Mouse (Mus musculus) hematopoietic multipotent progenitor cell, adult 10-12 weeks (in vitro differentiated cells): ENCODE data around the gene Rft1. TPM values are rescaled to one million over a fixed set of nuclear protein-coding genes. Genes with fewer than 3 reads are reported as not detected.

ENCODE experiments used
- polyA plus RNA-seq: library from polyadenylated mRNA; stranded (reverse); fragments of >175 nt; gene quantifications from 2 replicates; pipeline ENCODE4 v1.2.3, GENCODE M21; 2012; ENCODE audit warnings: low replicate concordance

The Rft1 gene
- 1.4 and 6.8 TPM in 2 replicates for polyA plus RNA-seq

GRCm38 (mm10) chr14:30653943-30654659 lies at the start of gene Rft1:
TSS of gene Rft1 (plus strand) at chr14:30654360.

GRCm38 (mm10) chr14:30625856-30626726 lies 28.1 kb upstream of the Rft1 start, which contains the start of gene Prkcd:
TSS of gene Prkcd (minus strand) at chr14:30626210.

GRCm38 (mm10) chr14:30714799-30715617 lies 60.8 kb downstream of the Rft1 start, which contains the start of gene Sfmbt1:
TSS of gene Sfmbt1 (plus strand) at chr14:30714849.

Other genes starting within 250 kb of the Rft1 start
- 44.4 and 75.8 TPM in 2 replicates for gene Dcp1a, start 174.8 kb upstream of the Rft1 start, polyA plus RNA-seq
- gene Cacna1d, start 162.9 kb upstream of the Rft1 start, polyA plus RNA-seq: 0.71 and 2.0 TPM in 2 replicates
- 97.6 and 224 TPM in 2 replicates for gene Tkt, start 106.0 kb upstream of the Rft1 start, polyA plus RNA-seq
- 101 and 268 TPM in 2 replicates for gene Prkcd, start 28.1 kb upstream of the Rft1 start, polyA plus RNA-seq
- 1.2 and 1.9 TPM in 2 replicates for gene Sfmbt1, start 60.5 kb downstream of the Rft1 start, polyA plus RNA-seq
- 20.2 and 46.9 TPM in 2 replicates for gene Tmem110, start 171.2 kb downstream of the Rft1 start, polyA plus RNA-seq
- 0.75 TPM in 1 of 2 replicates, not detected in the other for gene Mustn1, start 224.8 kb downstream of the Rft1 start, polyA plus RNA-seq
- gene Itih4, start 232.1 kb downstream of the Rft1 start, polyA plus RNA-seq: not detected in 2 replicates